Mouse (Mus musculus): ENCODE results near the gene Kpnb1.

DNA sequence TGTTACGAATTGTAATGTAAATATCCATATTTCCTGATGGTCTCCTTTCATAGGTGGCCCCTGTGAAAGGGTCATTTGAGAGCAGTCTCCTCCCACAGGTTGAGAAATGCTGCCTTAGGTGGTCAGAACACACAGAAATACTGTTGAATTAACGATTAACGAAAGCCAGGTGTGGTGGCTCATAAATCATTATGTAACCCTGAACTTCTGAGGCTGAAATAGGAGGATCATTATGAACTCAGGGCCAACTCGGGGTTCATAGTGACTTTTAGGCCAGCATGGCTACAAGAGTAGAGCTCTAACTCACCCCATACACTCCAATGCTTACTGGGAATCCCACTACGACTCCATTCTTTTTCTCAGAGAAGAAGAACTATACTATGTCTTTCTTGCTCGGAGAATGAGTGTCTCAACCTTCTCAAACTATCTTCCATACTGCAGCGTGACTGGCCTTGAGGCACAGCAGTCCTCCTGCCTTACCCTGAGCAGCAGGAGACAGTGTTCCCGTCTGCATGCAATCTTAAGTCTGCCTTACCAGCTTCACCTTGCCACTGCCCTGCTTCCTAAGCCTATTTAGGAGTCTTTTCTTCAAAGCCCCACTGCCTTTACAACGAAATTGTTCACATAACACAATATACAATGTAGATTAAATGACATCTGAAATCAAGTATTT, 23.2 kb upstream of the Kpnb1 start:
- no peak for TF ChIP-seq CTCF (IDR thresholded peaks at IDR 0.05; ENCODE audit: extremely low read depth, insufficient read depth, insufficient read length, insufficient replicate concordance)
- TF ChIP-seq POLR2A (IDR thresholded peaks at IDR 0.05; ENCODE audit: low read depth, low read length): no peak
